In the genomic region with DNA sequence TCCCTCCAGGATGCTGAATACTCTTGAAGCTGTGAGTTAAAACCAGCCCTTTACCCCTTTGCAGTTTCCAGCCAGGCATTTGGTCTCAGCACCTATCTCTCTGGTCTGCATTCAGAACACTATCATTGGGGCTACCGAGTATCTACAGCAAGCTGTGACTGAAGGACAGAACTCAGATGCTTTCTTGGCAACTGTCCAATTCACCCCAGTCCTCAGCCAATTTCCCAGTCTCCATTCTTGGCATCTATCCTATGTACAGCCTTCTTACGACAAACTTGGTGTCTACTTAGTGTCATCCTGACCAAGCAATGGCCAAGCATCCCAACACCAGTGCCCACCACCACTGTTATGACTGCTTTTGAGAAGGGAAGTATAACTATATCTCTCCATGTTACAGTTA, we compare ENCODE assay signal across 15 mouse cellular contexts.
DNase-seq lines count a peak whose midpoint lies in the region; ATAC-seq lines count a peak whose summit lies in the region.
"Had no signal": no experiment of that assay in that cellular context is flagged by ENCODE, and none has a peak within 500 bp of the region (broad histone marks: within the 10 kb centered on the region; RNA-seq: fewer than 3 reads in every experiment).

No protein-coding gene starts in this region.

- no peak overlapping the region for H3K4me2 ChIP-seq in forebrain, embryonic 14.5 days (ENCODE audit: low read length)
- no peak overlapping the region for H3K4me2 ChIP-seq in forebrain, embryonic 15.5 days (replicated peaks)
- no peak overlapping the region for H3K4me2 ChIP-seq in lung, embryonic 16.5 days (ENCODE audit: low read depth, low read length)
- H3K4me2 ChIP-seq: embryonic facial prominence, embryonic 12.5 days; heart, embryonic 11.5 days; heart, embryonic 15.5 days; hindbrain, embryonic 14.5 days had no signal

- H3K4me1 ChIP-seq in forebrain, embryonic 14.5 days (ENCODE audit: control insufficient read depth, insufficient read depth, low read length), result peaks cover 7% of the 10 kb centered on the region; the same call in 1 of the 2 replicates
- peaks cover 6% of the 10 kb centered on the region; the same call in 1 of the 2 replicates for H3K4me1 ChIP-seq in forebrain, embryonic 15.5 days
- peaks cover 15% of the 10 kb centered on the region for H3K4me1 ChIP-seq in lung, embryonic 16.5 days (replicated peaks; ENCODE audit: control insufficient read depth, insufficient read depth, low read length)
- H3K4me1 ChIP-seq: embryonic facial prominence, embryonic 12.5 days; heart, embryonic 15.5 days had no signal

- no peaks in the 10 kb centered on the region for H3K9me3 ChIP-seq in forebrain, embryonic 14.5 days (replicated peaks; ENCODE audit: control insufficient read depth, low read length)
- H3K9me3 ChIP-seq in forebrain, embryonic 15.5 days, result no peaks in the 10 kb centered on the region
- no peaks in the 10 kb centered on the region for H3K9me3 ChIP-seq in lung, embryonic 16.5 days (ENCODE audit: control insufficient read depth, low read length)
- H3K9me3 ChIP-seq: embryonic facial prominence, embryonic 12.5 days; heart, embryonic 15.5 days had no signal

- no peak overlapping the region for H3K9ac ChIP-seq in forebrain, embryonic 14.5 days (ENCODE audit: low read length)
- no peak overlapping the region for H3K9ac ChIP-seq in forebrain, embryonic 15.5 days (replicated peaks)
- H3K9ac ChIP-seq in lung, embryonic 16.5 days (ENCODE audit: low read length), result no peak overlapping the region
- H3K9ac ChIP-seq: embryonic facial prominence, embryonic 12.5 days; forebrain, postnatal 0 days; heart, embryonic 15.5 days; hindbrain, embryonic 14.5 days had no signal

- 61% methylated on average over 2 of the region's 2 CpGs for WGBS in forebrain, embryonic 14.5 days
- 59% methylated on average over 2 of the region's 2 CpGs for WGBS in forebrain, embryonic 15.5 days
- 42% methylated on average over 2 of the region's 2 CpGs for WGBS in lung, embryonic 16.5 days

- ATAC-seq in forebrain, embryonic 14.5 days, result no peak
- ATAC-seq in forebrain, embryonic 15.5 days (replicated peaks), result no peak
- ATAC-seq in lung, embryonic 16.5 days (ENCODE audit: low read depth), result peak; percentile 39; the same call in 1 of the 2 replicates

- no peak overlapping the region for H3K27ac ChIP-seq in forebrain, embryonic 14.5 days (ENCODE audit: low read depth, low read length)
- no peak overlapping the region for H3K27ac ChIP-seq in forebrain, embryonic 15.5 days (replicated peaks)
- no peak overlapping the region for H3K27ac ChIP-seq in lung, embryonic 16.5 days (ENCODE audit: low read length)
- H3K27ac ChIP-seq: embryonic facial prominence, embryonic 12.5 days; heart, adult 2 months; heart, embryonic 15.5 days; hindbrain, embryonic 14.5 days had no signal

- peak; percentile 14 for DNase-seq in forebrain, embryonic 14.5 days (ENCODE audit: low spot score)
- DNase-seq in lung, postnatal 36 days, result no peak
- peak; percentile 25 for DNase-seq in retina, postnatal 1 day
- no peak for DNase-seq in retina, embryonic 14.5 days (ENCODE audit: low spot score)
- DNase-seq: adrenal gland, adult 8-10 months; gastrocnemius, postnatal 14 days; heart, adult 2 months; heart, postnatal 14 days had no signal

- H3K36me3 ChIP-seq in forebrain, embryonic 14.5 days (ENCODE audit: control insufficient read depth, insufficient read depth, low read length), result no peaks in the 10 kb centered on the region
- no peaks in the 10 kb centered on the region for H3K36me3 ChIP-seq in forebrain, embryonic 15.5 days
- H3K36me3 ChIP-seq in lung, embryonic 16.5 days (ENCODE audit: control insufficient read depth, insufficient read depth, low read length), result no peaks in the 10 kb centered on the region
- H3K36me3 ChIP-seq: embryonic facial prominence, embryonic 12.5 days; heart, embryonic 15.5 days had no signal

- H3K27me3 ChIP-seq in forebrain, embryonic 14.5 days (replicated peaks; ENCODE audit: control insufficient read depth, insufficient read depth, low read length), result no peaks in the 10 kb centered on the region
- 0 out of 2 replicates have a peak, but pooled peaks cover 2% of the 10 kb centered on the region for H3K27me3 ChIP-seq in forebrain, embryonic 15.5 days
- no peaks in the 10 kb centered on the region for H3K27me3 ChIP-seq in lung, embryonic 16.5 days (ENCODE audit: control insufficient read depth, insufficient read depth, low read depth, low read length)
- H3K27me3 ChIP-seq: embryonic facial prominence, embryonic 12.5 days; heart, embryonic 15.5 days had no signal

- H3K4me3 ChIP-seq in forebrain, embryonic 14.5 days (ENCODE audit: low read depth, low read length), result no peak overlapping the region
- H3K4me3 ChIP-seq in forebrain, embryonic 15.5 days, result no peak overlapping the region
- H3K4me3 ChIP-seq in lung, embryonic 16.5 days (ENCODE audit: low read length), result no peak overlapping the region
- H3K4me3 ChIP-seq: embryonic facial prominence, embryonic 12.5 days; heart, adult 2 months; heart, embryonic 15.5 days had no signal

Comparison
In these comparisons a context has a peak if more than half of its experiments do, and no peak if none do; other contexts are left out.
1. DNase-seq: peak in forebrain, embryonic 14.5 days (single experiment) and retina, postnatal 1 day (single experiment); none in lung, postnatal 36 days (single experiment) and retina, embryonic 14.5 days (single experiment).